Mouse (Mus musculus): ENCODE data around the gene Hemk1. TPM values are rescaled to one million over a fixed set of nuclear protein-coding genes. Genes with fewer than 3 reads are reported as not detected.

Hemk1 gene
- polyA plus RNA-seq, 1 experiment from 2014 or later, result 12.8 TPM

GRCm38 (mm10) chr9:107340267-107340859 lies 2.2 kb upstream of the Hemk1 start, which contains the start of gene 6430571L13Rik:
Gene 6430571L13Rik, plus strand, starts transcription at chr9:107340602.
- DNase-seq (ENCODE audit: low spot score) (peak; percentile 99), ATAC-seq (replicated peaks; ENCODE audit: low FRiP score, low TSS enrichment, low read depth) (peak; percentile 95)
- Histone ChIP-seq H3K4me2 (ENCODE audit: low read length) (peak within 1 kb of the TSS; percentile 79), H3K9me3 (ENCODE audit: control insufficient read depth, low read length) (no peaks in the 10 kb centered on the region), H3K27me3 (replicated peaks; ENCODE audit: control insufficient read depth, insufficient read depth, low read length) (peaks cover 13% of the 10 kb centered on the region; the same call in 1 of the 2 replicates), H3K9ac (ENCODE audit: low read length) (peak within 1 kb of the TSS; percentile 40), H3K4me3 (ENCODE audit: low read depth, low read length) (peak within 1 kb of the TSS; percentile 55), H3K36me3 (ENCODE audit: control insufficient read depth, insufficient read depth, low read length) (no peaks in the 10 kb centered on the region), H3K27ac (ENCODE audit: low read depth) (no peak within 1 kb of the TSS), H3K4me1 (replicated peaks; ENCODE audit: control insufficient read depth, insufficient read depth, low read length) (peaks cover 13% of the 10 kb centered on the region)
- under 1% methylated on average over 33 of the region's 34 CpGs for WGBS

DNA sequence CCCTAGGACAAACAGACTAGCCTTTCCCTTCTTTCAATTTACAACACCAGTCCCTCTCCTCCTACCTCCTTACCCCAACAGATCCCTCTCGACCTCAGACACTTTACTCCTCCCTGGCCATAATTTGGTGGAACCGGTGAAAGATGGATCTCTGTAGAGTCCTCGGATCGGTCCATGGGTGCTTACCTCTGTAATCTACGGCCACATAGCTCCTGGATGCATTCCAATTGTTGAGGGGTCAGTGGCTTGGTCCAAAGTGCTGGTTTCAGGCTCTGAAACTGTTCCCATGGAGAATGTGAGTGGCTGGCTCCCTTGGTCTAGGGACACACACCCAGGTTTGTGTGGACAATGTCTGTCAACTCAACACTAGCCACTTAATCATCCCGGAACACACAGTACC lies 1.8 kb downstream of the Hemk1 start:
- Histone ChIP-seq H3K4me3 (ENCODE audit: low read depth, low read length) (no peak overlapping the region), H3K36me3 (ENCODE audit: control insufficient read depth, insufficient read depth, low read length) (peaks cover 10% of the 10 kb centered on the region; the same call in 1 of the 2 replicates), H3K27ac (ENCODE audit: low read depth) (no peak overlapping the region), H3K4me1 (replicated peaks; ENCODE audit: control insufficient read depth, insufficient read depth, low read length) (peaks cover 13% of the 10 kb centered on the region), H3K9ac (ENCODE audit: low read length) (no peak overlapping the region), H3K4me2 (ENCODE audit: low read length) (no peak overlapping the region), H3K27me3 (replicated peaks; ENCODE audit: control insufficient read depth, insufficient read depth, low read length) (0 out of 2 replicates have a peak, but pooled peaks cover 4% of the 10 kb centered on the region), H3K9me3 (ENCODE audit: control insufficient read depth, low read length) (no peaks in the 10 kb centered on the region)
- ATAC-seq (replicated peaks; ENCODE audit: low FRiP score, low TSS enrichment, low read depth), result no peak
- no peak for DNase-seq (ENCODE audit: low spot score)
- 87% methylated on average over 6 of the region's 6 CpGs for WGBS

DNA sequence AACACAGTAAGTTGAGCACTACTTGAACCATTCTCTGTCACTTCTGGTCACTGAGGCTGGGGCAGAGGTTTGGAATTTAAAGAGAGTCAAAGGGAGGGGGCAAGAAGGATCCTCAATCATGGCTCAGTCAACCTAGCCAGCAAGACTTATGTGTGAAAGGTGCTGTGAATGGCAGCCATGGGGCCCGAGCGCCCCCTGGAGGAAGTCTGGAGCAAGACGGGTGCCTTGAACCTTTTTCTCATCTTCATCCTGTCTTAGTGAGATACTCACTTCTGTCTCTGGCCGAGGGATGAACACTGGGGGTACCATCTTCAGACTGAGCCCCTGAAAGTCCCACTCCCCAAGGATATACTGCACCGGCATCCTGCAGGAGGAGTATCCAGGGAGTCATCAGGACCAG lies 2.2 kb downstream of the Hemk1 start:
- H3K4me2 ChIP-seq (ENCODE audit: low read length), result no peak overlapping the region
- H3K36me3 ChIP-seq (ENCODE audit: control insufficient read depth, insufficient read depth, low read length), result peaks cover 10% of the 10 kb centered on the region; the same call in 1 of the 2 replicates
- H3K27ac ChIP-seq (ENCODE audit: low read depth), result no peak overlapping the region
- H3K27me3 ChIP-seq (replicated peaks; ENCODE audit: control insufficient read depth, insufficient read depth, low read length), result 0 out of 2 replicates have a peak, but pooled peaks cover under 1% of the 10 kb centered on the region
- DNase-seq (ENCODE audit: low spot score), result peak; percentile 75
- no peaks in the 10 kb centered on the region for H3K9me3 ChIP-seq (ENCODE audit: control insufficient read depth, low read length)
- no peak overlapping the region for H3K4me3 ChIP-seq (ENCODE audit: low read depth, low read length)
- WGBS, result 12% methylated on average over 5 of the region's 5 CpGs
- H3K9ac ChIP-seq (ENCODE audit: low read length), result no peak overlapping the region
- ATAC-seq (replicated peaks; ENCODE audit: low FRiP score, low TSS enrichment, low read depth), result no peak
- peaks cover 12% of the 10 kb centered on the region for H3K4me1 ChIP-seq (replicated peaks; ENCODE audit: control insufficient read depth, insufficient read depth, low read length)

DNA sequence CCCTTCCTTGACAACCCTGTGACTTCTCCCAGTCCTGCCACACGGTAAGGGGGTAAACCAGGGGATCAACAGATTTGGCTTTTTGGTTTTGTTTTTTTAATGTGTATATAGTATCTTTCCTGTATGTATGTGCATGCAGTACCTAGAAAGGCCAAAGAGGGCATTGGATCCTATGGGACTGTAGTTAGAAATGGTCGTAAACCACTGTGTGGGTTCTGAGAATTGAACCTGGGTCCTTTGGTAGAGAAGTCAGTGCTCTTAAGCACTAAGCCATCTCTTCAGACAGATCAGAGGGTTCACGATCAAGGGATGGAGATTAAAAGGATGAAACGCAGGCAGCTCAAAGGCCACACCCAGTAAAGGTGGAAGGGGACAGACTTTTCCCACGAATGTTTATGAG lies 3.1 kb downstream of the Hemk1 start:
- Histone ChIP-seq H3K27me3 (replicated peaks; ENCODE audit: control insufficient read depth, insufficient read depth, low read length) (no peaks in the 10 kb centered on the region), H3K4me2 (ENCODE audit: low read length) (no peak overlapping the region), H3K4me1 (replicated peaks; ENCODE audit: control insufficient read depth, insufficient read depth, low read length) (peaks cover 10% of the 10 kb centered on the region; the same call in 1 of the 2 replicates), H3K9me3 (ENCODE audit: control insufficient read depth, low read length) (no peaks in the 10 kb centered on the region), H3K9ac (ENCODE audit: low read length) (no peak overlapping the region), H3K4me3 (ENCODE audit: low read depth, low read length) (no peak overlapping the region), H3K27ac (ENCODE audit: low read depth) (no peak overlapping the region), H3K36me3 (ENCODE audit: control insufficient read depth, insufficient read depth, low read length) (peaks cover 10% of the 10 kb centered on the region; the same call in 1 of the 2 replicates)
- no peak for ATAC-seq (replicated peaks; ENCODE audit: low FRiP score, low TSS enrichment, low read depth)
- WGBS, result 87% methylated on average over 5 of the region's 5 CpGs
- DNase-seq (ENCODE audit: low spot score), result no peak

- no peak overlapping the region for H3K4me2 ChIP-seq (ENCODE audit: low read length)
- peaks cover 10% of the 10 kb centered on the region; the same call in 1 of the 2 replicates for H3K4me1 ChIP-seq (replicated peaks; ENCODE audit: control insufficient read depth, insufficient read depth, low read length)
- ATAC-seq (replicated peaks; ENCODE audit: low FRiP score, low TSS enrichment, low read depth), result no peak
- no peaks in the 10 kb centered on the region for H3K27me3 ChIP-seq (replicated peaks; ENCODE audit: control insufficient read depth, insufficient read depth, low read length)
- H3K9ac ChIP-seq (ENCODE audit: low read length), result no peak overlapping the region
- DNase-seq (ENCODE audit: low spot score), result no peak
- H3K4me3 ChIP-seq (ENCODE audit: low read depth, low read length), result no peak overlapping the region
- WGBS, result 86% methylated on average over 6 of the region's 6 CpGs
- H3K36me3 ChIP-seq (ENCODE audit: control insufficient read depth, insufficient read depth, low read length), result peaks cover 10% of the 10 kb centered on the region; the same call in 1 of the 2 replicates
- H3K9me3 ChIP-seq (ENCODE audit: control insufficient read depth, low read length), result no peaks in the 10 kb centered on the region
- H3K27ac ChIP-seq (ENCODE audit: low read depth), result no peak overlapping the region
Measured at GRCm38 (mm10) chr9:107334356-107334755, 3.8 kb downstream of the Hemk1 start.

GRCm38 (mm10) chr9:107333686-107334085 lies 4.5 kb downstream of the Hemk1 start:
- Histone ChIP-seq H3K27ac (ENCODE audit: low read depth) (no peak overlapping the region), H3K9ac (ENCODE audit: low read length) (no peak overlapping the region), H3K4me3 (ENCODE audit: low read depth, low read length) (no peak overlapping the region), H3K36me3 (ENCODE audit: control insufficient read depth, insufficient read depth, low read length) (peaks cover 10% of the 10 kb centered on the region; the same call in 1 of the 2 replicates), H3K9me3 (ENCODE audit: control insufficient read depth, low read length) (no peaks in the 10 kb centered on the region), H3K4me2 (ENCODE audit: low read length) (no peak overlapping the region), H3K27me3 (replicated peaks; ENCODE audit: control insufficient read depth, insufficient read depth, low read length) (no peaks in the 10 kb centered on the region), H3K4me1 (replicated peaks; ENCODE audit: control insufficient read depth, insufficient read depth, low read length) (peaks cover 7% of the 10 kb centered on the region; the same call in 1 of the 2 replicates)
- DNase-seq (ENCODE audit: low spot score) (no peak), ATAC-seq (replicated peaks; ENCODE audit: low FRiP score, low TSS enrichment, low read depth) (no peak)
- 61% methylated on average over 2 of the region's 2 CpGs for WGBS

GRCm38 (mm10) chr9:107330791-107331190 lies 7.4 kb downstream of the Hemk1 start:
- H3K9me3 ChIP-seq (ENCODE audit: control insufficient read depth, low read length), result no peaks in the 10 kb centered on the region

DNA sequence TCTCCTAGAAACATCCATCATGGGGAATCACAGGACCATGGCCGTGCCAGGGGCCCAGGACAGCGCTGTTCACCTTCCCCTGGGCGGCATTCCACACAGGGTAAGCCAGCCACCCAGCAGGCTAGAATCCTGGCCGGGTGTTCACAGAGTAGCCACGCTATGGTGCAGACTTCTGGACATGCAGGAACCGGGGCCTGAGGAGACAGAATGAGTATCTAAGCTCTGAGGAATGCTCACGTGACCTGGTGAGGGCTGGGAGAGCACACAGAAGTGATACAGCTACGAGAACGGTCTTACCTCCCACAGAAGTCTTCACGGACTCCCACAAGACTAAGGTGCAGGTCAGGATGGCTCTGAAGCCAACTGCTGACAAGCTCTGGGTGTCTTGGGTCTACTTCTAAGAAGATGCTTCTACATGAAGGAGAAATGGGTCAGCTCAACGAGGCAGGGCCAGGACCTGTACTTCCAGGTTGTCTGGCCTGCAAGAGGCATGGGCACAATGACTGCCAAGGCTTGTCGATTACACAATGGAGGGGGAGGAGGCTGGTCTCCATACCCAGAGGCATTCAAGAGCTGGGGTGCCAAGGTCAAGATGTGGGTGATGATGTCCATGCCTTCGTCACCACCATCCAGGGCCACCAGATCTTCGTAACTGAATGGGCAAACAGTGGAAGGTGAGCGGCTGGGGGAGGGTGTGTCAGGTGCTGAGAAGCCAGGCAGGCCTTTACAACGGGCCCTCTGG lies 10.1 kb downstream of the Hemk1 start:
- DNase-seq (ENCODE audit: low spot score), result no peak

More at GRCm38 (mm10) chr9:107330791-107331190, 7.4 kb downstream of the Hemk1 start:
- DNase-seq (ENCODE audit: low spot score), result no peak
- no peaks in the 10 kb centered on the region for H3K27me3 ChIP-seq (replicated peaks; ENCODE audit: control insufficient read depth, insufficient read depth, low read length)
- WGBS, result 81% methylated on average over 6 of the region's 6 CpGs
- no peak for ATAC-seq (replicated peaks; ENCODE audit: low FRiP score, low TSS enrichment, low read depth)
- no peak overlapping the region for H3K4me2 ChIP-seq (ENCODE audit: low read length)
- H3K27ac ChIP-seq (ENCODE audit: low read depth), result no peak overlapping the region
- no peaks in the 10 kb centered on the region for H3K4me1 ChIP-seq (replicated peaks; ENCODE audit: control insufficient read depth, insufficient read depth, low read length)
- H3K36me3 ChIP-seq (ENCODE audit: control insufficient read depth, insufficient read depth, low read length), result peaks cover 17% of the 10 kb centered on the region
- H3K9ac ChIP-seq (ENCODE audit: low read length), result no peak overlapping the region
- H3K4me3 ChIP-seq (ENCODE audit: low read depth, low read length), result no peak overlapping the region

More for the DNA sequence above, 10.1 kb downstream of the Hemk1 start:
- no peak overlapping the region for H3K4me2 ChIP-seq (ENCODE audit: low read length)
- H3K27me3 ChIP-seq (replicated peaks; ENCODE audit: control insufficient read depth, insufficient read depth, low read length), result no peaks in the 10 kb centered on the region
- H3K9ac ChIP-seq (ENCODE audit: low read length), result no peak overlapping the region
- peaks cover 13% of the 10 kb centered on the region for H3K36me3 ChIP-seq (ENCODE audit: control insufficient read depth, insufficient read depth, low read length)
- H3K27ac ChIP-seq (ENCODE audit: low read depth), result no peak overlapping the region
- ATAC-seq (replicated peaks; ENCODE audit: low FRiP score, low TSS enrichment, low read depth), result no peak
- no peaks in the 10 kb centered on the region for H3K9me3 ChIP-seq (ENCODE audit: control insufficient read depth, low read length)
- no peak overlapping the region for H3K4me3 ChIP-seq (ENCODE audit: low read depth, low read length)
- 89% methylated on average over 16 of the region's 16 CpGs for WGBS
- H3K4me1 ChIP-seq (replicated peaks; ENCODE audit: control insufficient read depth, insufficient read depth, low read length), result no peaks in the 10 kb centered on the region
